Mouse (Mus musculus): Measurements from ENCODE around the gene Cacna2d3.

Cacna2d3 gene

DNA sequence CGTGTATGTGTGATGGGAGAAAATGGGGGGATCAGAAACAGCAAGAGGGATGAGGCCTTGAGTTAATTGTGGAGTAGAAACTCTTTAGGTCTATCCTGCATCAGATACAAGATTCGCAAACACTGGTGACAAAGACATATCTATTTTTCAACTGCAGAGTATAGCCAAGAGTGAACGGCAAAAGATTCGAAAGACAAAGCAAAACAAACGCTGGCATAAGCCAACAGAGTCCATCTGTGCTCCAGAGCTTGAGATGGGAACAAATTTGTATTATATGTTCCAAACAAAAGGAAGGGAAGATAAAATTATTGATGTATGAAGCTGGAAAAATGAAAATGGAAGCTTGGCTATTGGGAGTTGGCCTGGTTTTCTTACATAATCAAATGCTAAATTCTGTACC is 802.8 kb downstream of the Cacna2d3 start:
- no peak for DNase-seq (ENCODE audit: low read depth)

DNA sequence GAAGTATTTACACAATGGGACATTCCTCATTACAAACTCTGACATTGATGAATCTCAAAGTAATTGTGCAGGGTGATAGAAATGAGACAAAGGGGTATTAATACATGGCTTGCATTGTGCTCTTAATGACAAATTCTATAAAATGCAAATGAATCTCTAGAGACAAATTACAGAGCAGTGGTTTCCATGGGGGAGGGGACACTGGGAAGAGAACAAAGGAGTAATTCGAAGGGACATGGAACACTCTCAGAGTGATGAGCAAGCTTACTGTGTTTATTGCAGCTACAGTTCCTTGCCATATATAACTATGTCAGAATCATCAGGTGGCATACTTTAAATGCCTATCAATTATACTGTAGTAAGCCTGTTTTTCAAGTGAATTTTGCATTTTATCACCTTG is 806.7 kb downstream of the Cacna2d3 start:
- DNase-seq (ENCODE audit: low read depth), result no peak

DNA sequence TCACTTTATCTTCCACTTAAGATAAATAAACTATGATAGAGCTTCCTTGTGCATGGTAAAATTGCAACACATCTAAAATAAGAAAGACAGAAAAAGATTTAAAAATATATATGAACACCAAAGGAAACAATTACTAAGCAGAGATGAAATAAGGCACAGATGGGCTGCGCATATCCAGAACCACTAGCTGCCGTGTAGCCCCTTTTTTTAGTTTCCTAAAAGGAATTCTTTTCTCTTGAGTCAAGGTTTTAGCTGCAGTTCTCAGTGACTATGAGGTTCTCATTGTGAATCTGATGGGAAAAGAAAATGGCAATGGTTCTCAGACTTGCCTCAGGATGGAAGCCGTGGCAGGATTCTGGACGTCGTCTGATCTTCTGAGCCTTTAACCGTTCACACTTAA is 814.0 kb downstream of the Cacna2d3 start:
- no peak for DNase-seq (ENCODE audit: low read depth)

DNA sequence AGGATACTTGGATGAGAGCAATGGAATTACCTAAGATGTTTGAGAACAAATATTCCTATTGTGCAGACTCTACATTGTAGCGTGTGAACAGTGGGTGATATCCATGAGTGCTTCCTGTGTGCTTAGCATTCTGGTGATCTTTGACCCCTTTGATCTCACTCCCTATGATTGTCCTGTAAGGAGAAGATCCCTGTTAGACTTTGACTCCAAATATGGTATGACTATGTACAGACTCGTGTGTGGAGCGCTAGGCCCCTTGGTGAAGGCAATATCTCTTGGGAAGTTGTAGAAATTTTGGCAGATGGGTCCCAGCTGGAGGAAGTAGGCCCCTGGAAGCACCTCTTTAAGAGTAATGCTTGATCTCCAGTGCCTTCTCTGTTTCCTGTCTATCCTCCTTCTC is 829.1 kb downstream of the Cacna2d3 start:
- no peak for DNase-seq (ENCODE audit: low read depth)

DNA sequence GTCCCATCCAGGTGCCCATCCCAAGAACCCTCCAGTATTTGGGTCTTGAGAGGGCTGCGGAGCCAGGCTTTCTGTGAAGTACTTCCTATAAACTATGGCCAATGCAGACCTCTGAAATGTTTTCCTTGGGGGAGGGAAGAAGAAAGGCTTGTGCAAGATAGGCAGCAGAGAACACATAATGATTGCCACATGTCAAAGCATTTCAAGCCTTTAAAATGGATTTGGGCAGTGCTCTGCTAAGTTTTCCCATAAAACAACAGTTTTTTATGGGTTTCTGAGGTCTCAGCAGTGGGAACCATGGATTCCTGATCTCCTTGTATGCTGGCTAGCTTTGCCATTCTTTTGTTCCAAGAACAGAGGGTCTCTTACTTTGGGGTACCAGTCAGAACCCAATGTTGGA is 834.3 kb downstream of the Cacna2d3 start:
- DNase-seq (ENCODE audit: low read depth), result no peak

DNA sequence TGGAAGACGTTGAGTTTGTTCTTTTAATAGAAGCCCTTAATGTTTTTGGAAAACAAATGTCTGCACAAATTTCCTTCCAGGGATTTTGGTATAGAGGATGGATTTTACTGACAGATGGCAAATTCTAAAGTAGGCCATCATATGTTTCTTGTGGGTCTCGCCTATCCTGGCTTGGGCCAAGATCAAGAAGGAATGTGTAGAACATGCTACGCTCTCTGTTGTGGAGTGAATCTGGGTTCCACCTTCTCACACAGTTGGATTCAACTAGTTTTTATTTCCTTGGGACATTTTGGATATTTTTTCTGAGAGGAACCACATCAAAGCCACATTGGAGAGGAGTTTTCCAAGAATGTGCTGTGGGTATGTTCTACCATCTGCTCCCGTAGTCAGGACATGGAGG is 835.0 kb downstream of the Cacna2d3 start:
- no peak for DNase-seq (ENCODE audit: low read depth)

DNA sequence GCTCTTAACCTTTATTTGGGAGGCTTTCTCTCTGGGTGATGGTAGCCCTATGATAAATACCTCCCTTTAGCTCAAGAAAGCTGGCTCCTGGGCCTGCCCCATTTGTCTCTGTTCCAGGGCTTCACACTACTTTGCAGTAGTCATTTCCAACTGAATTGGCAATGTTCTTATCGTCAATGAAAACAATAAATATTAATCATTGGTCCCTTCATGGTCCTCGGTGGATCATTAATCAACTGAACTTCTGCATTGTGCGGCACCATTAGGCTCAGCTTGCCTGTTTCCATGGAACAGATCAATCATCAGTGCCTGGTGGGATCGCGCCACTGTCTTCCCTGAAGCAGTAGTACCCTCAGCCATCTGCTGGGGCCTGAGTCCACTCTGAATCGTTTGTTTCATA is 850.7 kb downstream of the Cacna2d3 start:
- DNase-seq (ENCODE audit: low read depth), result no peak

DNA sequence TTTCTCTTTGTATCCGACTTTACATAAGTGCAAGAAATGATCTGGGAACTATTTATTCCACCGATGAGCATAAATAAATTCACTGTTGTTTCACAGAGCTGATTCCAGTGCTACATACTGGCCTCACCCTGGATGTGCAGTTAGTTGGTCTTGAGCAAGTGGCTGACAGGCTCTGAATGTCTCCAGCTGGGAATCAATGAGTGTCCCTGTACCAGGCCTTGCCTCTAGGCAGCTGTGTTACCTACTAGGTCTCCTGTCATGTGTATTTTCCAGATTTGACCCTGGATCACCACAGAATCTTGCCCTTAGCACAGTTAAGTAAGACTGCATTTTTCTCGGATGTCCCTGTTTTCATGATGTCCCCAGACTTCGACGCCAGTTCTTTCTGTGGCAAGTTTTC is 851.3 kb downstream of the Cacna2d3 start:
- no peak for DNase-seq (ENCODE audit: low read depth)

DNA sequence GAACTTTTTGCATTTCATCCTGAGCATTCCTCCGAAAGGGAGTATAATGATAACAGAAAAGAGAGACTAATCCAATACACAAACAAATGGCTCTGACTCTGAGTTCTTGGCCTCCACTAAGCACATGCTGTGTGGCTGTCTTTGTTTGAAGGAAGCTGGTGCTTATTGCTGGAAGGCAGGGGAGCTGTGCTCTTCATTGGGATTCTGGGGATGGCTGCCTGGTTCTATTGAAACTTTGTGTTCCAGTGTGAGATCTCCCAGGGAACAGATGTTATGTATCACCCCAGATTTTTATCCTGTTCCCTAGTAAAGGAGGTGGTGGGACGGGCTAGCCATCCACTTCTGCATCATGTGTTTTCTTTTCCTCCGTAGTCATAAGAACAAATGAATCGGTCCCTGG is 856.7 kb downstream of the Cacna2d3 start:
- DNase-seq (ENCODE audit: low read depth), result no peak

DNA sequence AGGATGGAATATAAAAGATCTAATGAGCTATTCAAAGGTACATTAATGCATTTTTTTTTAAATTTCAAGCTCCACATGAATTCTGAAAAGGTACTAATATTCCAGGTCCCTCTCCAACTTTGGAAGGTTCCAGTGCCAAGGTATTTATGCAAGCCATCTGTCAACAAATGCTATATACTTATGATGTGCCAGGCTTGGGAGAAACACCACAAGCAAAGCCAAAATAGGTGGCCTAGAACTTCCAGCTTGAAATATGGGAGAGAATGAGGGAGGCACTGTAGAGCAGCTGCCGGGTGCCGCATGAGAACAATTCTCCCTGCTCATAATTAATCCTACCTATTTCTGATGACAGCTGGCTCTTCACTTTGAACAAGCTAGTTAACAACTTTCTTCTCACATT is 860.5 kb downstream of the Cacna2d3 start:
- DNase-seq (ENCODE audit: low read depth), result no peak

All from fibroblast of lung, adult 2 months (primary cell).